Mouse (Mus musculus) intestine, embryonic 14.5 days (tissue): ENCODE results near the gene Rxfp2. TPM values are rescaled to one million over a fixed set of nuclear protein-coding genes. Genes with fewer than 3 reads are reported as not detected.

Experiments
- polyA plus RNA-seq: library from polyadenylated mRNA; unstranded; fragments of >200 nt; fragmentation: Nextera tagmentation; extraction: Ambion mirVana; gene quantifications from 2 replicates; pipeline ENCODE4 v1.2.1, GENCODE M21; 2014

Gene Rxfp2
- polyA plus RNA-seq, 1 experiment from 2014 or later = 0.35 TPM

Other genes starting within 250 kb of the Rxfp2 start
- 11.6 and 11.9 TPM in 2 replicates for gene Fry, start 100.0 kb downstream of the Rxfp2 start, polyA plus RNA-seq